ENCODE assay signal across 8 mouse cellular contexts in the genomic region with DNA sequence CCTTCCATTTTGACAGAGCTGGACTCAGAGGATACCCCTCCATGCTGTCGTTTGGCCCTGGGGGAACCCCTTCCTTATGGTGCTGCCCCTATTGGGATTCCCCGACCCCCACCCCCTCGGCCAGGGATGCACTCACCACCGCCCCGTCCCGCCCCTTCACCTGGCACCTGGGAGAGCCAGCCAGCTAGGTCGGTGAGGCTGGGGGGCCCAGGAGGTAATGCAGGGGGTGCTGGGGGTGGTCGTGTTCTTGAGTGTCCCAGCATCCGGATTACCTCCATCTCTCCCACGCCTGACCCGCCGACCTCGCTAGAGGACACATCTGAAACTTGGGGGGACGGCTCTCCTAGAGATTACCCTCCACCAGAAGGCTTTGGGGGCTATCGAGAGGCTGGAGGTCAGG. TPM values are rescaled to one million over a fixed set of nuclear protein-coding genes. Genes with fewer than 3 reads are reported as not detected.
A peak's percentile ranks its signal among the peaks of the same experiment; 100 is the strongest.
DNase-seq lines count a peak whose midpoint lies in the region; ATAC-seq and TF ChIP-seq lines count a peak whose summit lies in the region.

No protein-coding gene starts in this region.

- peak overlapping the region; percentile 94 for H3K4me2 ChIP-seq in limb, embryonic 14.5 days (replicated peaks; ENCODE audit: low read depth, low read length, severe bottlenecking)

- no peak for ATAC-seq in limb, embryonic 14.5 days (ENCODE audit: low FRiP score, low read depth)
- no peak for ATAC-seq in megakaryocyte-erythroid progenitor cell, adult 5-6 weeks (replicated peaks; ENCODE audit: low FRiP score, low TSS enrichment, poor library complexity, severe bottlenecking)

- H3K4me3 ChIP-seq in limb, embryonic 14.5 days (replicated peaks; ENCODE audit: low read length), result peak overlapping the region; percentile 96

- TF ChIP-seq POLR2A in limb, embryonic 14.5 days (IDR thresholded peaks at IDR 0.05; ENCODE audit: borderline replicate concordance, extremely low read depth, insufficient read depth, insufficient read length), result no peak

- H3K36me3 ChIP-seq in limb, embryonic 14.5 days (ENCODE audit: control insufficient read depth, insufficient read depth, low read length), result peaks cover 50% of the 10 kb centered on the region

- peak; percentile 93 for DNase-seq in heart, adult 11 months
- DNase-seq in heart, postnatal 25 days (ENCODE audit: low spot score), result no peak
- DNase-seq in urinary bladder, postnatal 14 days (ENCODE audit: low spot score), result peak; percentile 3
- DNase-seq in urinary bladder, postnatal 10 days (ENCODE audit: low spot score), result no peak
- no peak for DNase-seq in limb, embryonic 14.5 days (ENCODE audit: low spot score)
- no peak for DNase-seq in thymus, postnatal 36 days
- no peak for DNase-seq in ovary, postnatal 36 days (ENCODE audit: low spot score)

- no peaks in the 10 kb centered on the region for H3K27me3 ChIP-seq in limb, embryonic 14.5 days (ENCODE audit: control insufficient read depth, insufficient read depth, low read length)

- peak overlapping the region; percentile 97 for H3K9ac ChIP-seq in limb, embryonic 14.5 days (ENCODE audit: low read depth, low read length, severe bottlenecking)

- H3K4me1 ChIP-seq in limb, embryonic 14.5 days (ENCODE audit: control insufficient read depth, insufficient read depth, low read length), result peaks cover 22% of the 10 kb centered on the region

- under 1% methylated on average over 15 of the region's 15 CpGs for WGBS in limb, embryonic 14.5 days

- no peaks in the 10 kb centered on the region for H3K9me3 ChIP-seq in limb, embryonic 14.5 days (ENCODE audit: control insufficient read depth, low read length)

- intact Hi-C loops in heart, postnatal 25 days (cut with DNase I), result no loop called here

- peak overlapping the region; percentile 96 for H3K27ac ChIP-seq in limb, embryonic 14.5 days (replicated peaks; ENCODE audit: low read depth, low read length)

RNA-seq across cellular contexts. Expression of gene Nfatc4, which starts 3.2 kb away (rescaled TPM):
- total RNA-seq in heart, postnatal 25 days (2021), result 1 to 10 TPM; 3.9 to 5.5 TPM
- 171 and 233 TPM in 2 replicates for polyA plus RNA-seq in limb, embryonic 14.5 days (2012; rRNA removed)
- 83.5 and 114 TPM in 2 replicates for polyA plus RNA-seq in limb, embryonic 14.5 days (2014; fragmentation: Nextera tagmentation; extraction: Ambion mirVana)
- not detected in 2 replicates for total RNA-seq in megakaryocyte-erythroid progenitor cell, adult 5-6 weeks (2014; fragmentation: Nextera tagmentation)
- total RNA-seq in megakaryocyte-erythroid progenitor cell, adult 5-6 weeks (2017), result not detected in 2 replicates

RNA-seq across cellular contexts. Expression of gene Nynrin, which starts 27.7 kb away (rescaled TPM):
- 1 to 10 TPM; 8.2 to 9.7 TPM for total RNA-seq in heart, postnatal 25 days (2021)
- 41.0 and 49.5 TPM in 2 replicates for polyA plus RNA-seq in limb, embryonic 14.5 days (2012; rRNA removed)
- polyA plus RNA-seq in limb, embryonic 14.5 days (2014; fragmentation: Nextera tagmentation; extraction: Ambion mirVana), result 20.6 and 23.6 TPM in 2 replicates
- 1.9 and 2.7 TPM in 2 replicates for total RNA-seq in megakaryocyte-erythroid progenitor cell, adult 5-6 weeks (2014; fragmentation: Nextera tagmentation)
- 1.2 and 2.0 TPM in 2 replicates for total RNA-seq in megakaryocyte-erythroid progenitor cell, adult 5-6 weeks (2017)

RNA-seq across cellular contexts. Expression of gene Ripk3, which starts 37.5 kb away (rescaled TPM):
- 1 to 10 TPM; 2.3 to 3.4 TPM for total RNA-seq in heart, postnatal 25 days (2021)
- polyA plus RNA-seq in limb, embryonic 14.5 days (2012; rRNA removed), result 35.9 and 41.4 TPM in 2 replicates
- 30.5 and 37.6 TPM in 2 replicates for polyA plus RNA-seq in limb, embryonic 14.5 days (2014; fragmentation: Nextera tagmentation; extraction: Ambion mirVana)
- total RNA-seq in megakaryocyte-erythroid progenitor cell, adult 5-6 weeks (2014; fragmentation: Nextera tagmentation), result 55.7 and 87.0 TPM in 2 replicates
- 8.9 and 23.1 TPM in 2 replicates for total RNA-seq in megakaryocyte-erythroid progenitor cell, adult 5-6 weeks (2017)

RNA-seq across cellular contexts. Expression of gene Adcy4, which starts 42.2 kb away (rescaled TPM):
- 10 to 100 TPM; 18.2 to 23.8 TPM for total RNA-seq in heart, postnatal 25 days (2021)
- polyA plus RNA-seq in limb, embryonic 14.5 days (2012; rRNA removed), result 32.4 and 35.0 TPM in 2 replicates
- polyA plus RNA-seq in limb, embryonic 14.5 days (2014; fragmentation: Nextera tagmentation; extraction: Ambion mirVana), result 16.8 and 17.8 TPM in 2 replicates
- total RNA-seq in megakaryocyte-erythroid progenitor cell, adult 5-6 weeks (2014; fragmentation: Nextera tagmentation), result not detected in 2 replicates
- total RNA-seq in megakaryocyte-erythroid progenitor cell, adult 5-6 weeks (2017), result not detected in 2 replicates

RNA-seq across cellular contexts. Expression of gene Cbln3, which starts 58.0 kb away (rescaled TPM):
- under 1 TPM in 1 of 2 experiments, not detected in 1; 0.14 TPM for total RNA-seq in heart, postnatal 25 days (2021)
- polyA plus RNA-seq in limb, embryonic 14.5 days (2012; rRNA removed), result 1.0 and 1.3 TPM in 2 replicates
- 0.25 and 0.54 TPM in 2 replicates for polyA plus RNA-seq in limb, embryonic 14.5 days (2014; fragmentation: Nextera tagmentation; extraction: Ambion mirVana)
- total RNA-seq in megakaryocyte-erythroid progenitor cell, adult 5-6 weeks (2014; fragmentation: Nextera tagmentation), result not detected in 2 replicates
- total RNA-seq in megakaryocyte-erythroid progenitor cell, adult 5-6 weeks (2017), result not detected in 2 replicates

Comparison
In these comparisons a context has a peak if more than half of its experiments do, and no peak if none do; other contexts are left out.
1. DNase-seq: peak in heart, adult 11 months (single experiment) and urinary bladder, postnatal 14 days (single experiment); none in heart, postnatal 25 days (single experiment), urinary bladder, postnatal 10 days (single experiment), limb, embryonic 14.5 days (single experiment), thymus, postnatal 36 days (0 of 2) and ovary, postnatal 36 days (single experiment).
2. RNA of gene Nfatc4, which starts 3.2 kb away (total RNA-seq): 3.9 to 5.5 TPM in heart, postnatal 25 days; not detected in megakaryocyte-erythroid progenitor cell, adult 5-6 weeks; every median in the first group is over 4 times any median in the second.